Mouse (Mus musculus) cerebellum, postnatal 25 days (tissue): ENCODE results near the gene Tha1.

Experiments
- DNase-seq, 2 experiments: peaks; one replicate each; pipeline ENCODE4 v3.0.0; 2021; ENCODE audit warnings: mixed read lengths in 2 of 2

Tha1 gene

GRCm38 (mm10) chr11:117880977-117881358 is 7.7 kb upstream of the Tha1 start:
- no peak for DNase-seq

- peak; percentile 60 to 66 for DNase-seq
These were observed 7.2 kb upstream of the Tha1 start for GRCm38 (mm10) chr11:117880336-117880976.

- peak in 1 of 2 experiments; percentile 38 for DNase-seq
These were observed 6.4 kb upstream of the Tha1 start for GRCm38 (mm10) chr11:117879676-117880075.

- DNase-seq: no peak
These were observed 5.6 kb upstream of the Tha1 start for GRCm38 (mm10) chr11:117878892-117879291.

- peak; percentile 41 to 58 for DNase-seq
These were observed 4.8 kb upstream of the Tha1 start for GRCm38 (mm10) chr11:117877917-117878745.

GRCm38 (mm10) chr11:117875681-117876080 is 2.4 kb upstream of the Tha1 start:
- no peak for DNase-seq

- no peak for DNase-seq
These were observed 1.1 kb upstream of the Tha1 start for GRCm38 (mm10) chr11:117874419-117874818.

- DNase-seq: no peak
These were observed 1.2 kb downstream of the Tha1 start for GRCm38 (mm10) chr11:117871911-117872584.

- DNase-seq: no peak
These were observed 1.9 kb downstream of the Tha1 start for GRCm38 (mm10) chr11:117871376-117871775.

- peak; percentile 87 to 88 for DNase-seq
These were observed 2.5 kb downstream of the Tha1 start for GRCm38 (mm10) chr11:117870688-117871365.

GRCm38 (mm10) chr11:117865988-117866387 is 7.3 kb downstream of the Tha1 start:
- DNase-seq: no peak

- no peak for DNase-seq
These were observed 8.5 kb downstream of the Tha1 start for GRCm38 (mm10) chr11:117864805-117865204.

GRCm38 (mm10) chr11:117863174-117863856 is 10.0 kb downstream of the Tha1 start:
- no peak for DNase-seq

GRCm38 (mm10) chr11:117860601-117861000 is 12.7 kb downstream of the Tha1 start, which contains the start of gene Tmem235:
TSS of gene Tmem235 (plus strand) at chr11:117860752.
- no peak for DNase-seq

- DNase-seq: no peak
These were observed 14.9 kb downstream of the Tha1 start for GRCm38 (mm10) chr11:117858392-117858791.

- DNase-seq: no peak
These were observed 15.8 kb downstream of the Tha1 start for GRCm38 (mm10) chr11:117857462-117857861.

GRCm38 (mm10) chr11:117855975-117856374 is 17.3 kb downstream of the Tha1 start:
- no peak for DNase-seq

- DNase-seq: no peak
These were observed 17.9 kb downstream of the Tha1 start for GRCm38 (mm10) chr11:117855360-117855759.

GRCm38 (mm10) chr11:117854241-117854640 is 19.0 kb downstream of the Tha1 start:
- DNase-seq: no peak

- no peak for DNase-seq
These were observed 20.4 kb downstream of the Tha1 start for GRCm38 (mm10) chr11:117852875-117853274.

GRCm38 (mm10) chr11:117848985-117849671 is 24.2 kb downstream of the Tha1 start, which contains the start of gene Birc5:
TSS of gene Birc5 (plus strand) at chr11:117849251.
- peak; percentile 96 to 98 for DNase-seq
